Mouse (Mus musculus): ENCODE results near the gene Ptpdc1.

- TF ChIP-seq CTCF (IDR thresholded peaks at IDR 0.05; ENCODE audit: low read depth, low read length) (no peak), GATA1 (IDR thresholded peaks at IDR 0.05; ENCODE audit: borderline replicate concordance, low read length) (no peak), GATA2 (IDR thresholded peaks at IDR 0.05; ENCODE audit: borderline replicate concordance, low read depth, low read length) (no peak)
Observed at GRCm38 (mm10) chr13:48574718-48575117, 50.7 kb downstream of the Ptpdc1 start.

All from G1E (cell line).